Mouse (Mus musculus) CH12.LX (cell line): Measurements from ENCODE around the gene Vegfd. TPM values are rescaled to one million over a fixed set of nuclear protein-coding genes. Genes with fewer than 3 reads are reported as not detected.

Experiments
- DNase-seq: peaks from one replicate; pipeline ENCODE4 v3.0.0-alpha.2; 2013; ENCODE audit errors: extremely low read depth
- H3K27ac ChIP-seq: 2 replicates; pipeline ENCODE4 v1.5.1; 2012; ENCODE audit warnings: low read depth, mild to moderate bottlenecking, control low read depth, moderate library complexity; ENCODE audit not compliant: insufficient read depth
- H3K27me3 ChIP-seq: replicated peaks from 2 replicates; pipeline ENCODE3; 2012; ENCODE audit warnings: inconsistent platforms
- H3K36me3 ChIP-seq, 2 experiments: replicated peaks in 1 of 2; 2 replicates each; pipeline versions ENCODE3 to v1.6.1; 2012; ENCODE audit warnings: inconsistent platforms in 1 of 2, low read length in 1 of 2, mild to moderate bottlenecking in 1 of 2, mixed read lengths in 1 of 2, moderate library complexity in 1 of 2; ENCODE audit not compliant: control insufficient read depth in 1 of 2, insufficient read depth in 1 of 2
- H3K4me1 ChIP-seq, 2 experiments: 2 replicates each; pipeline ENCODE4 v1.6.1; 2012; ENCODE audit warnings: inconsistent platforms in 1 of 2, moderate library complexity in 1 of 2; ENCODE audit not compliant: insufficient read depth in 2 of 2, control insufficient read depth in 1 of 2
- H3K4me2 ChIP-seq: 2 replicates; pipeline ENCODE4 v1.6.1; 2012; ENCODE audit warnings: low read depth, mild to moderate bottlenecking, control low read depth; ENCODE audit not compliant: poor library complexity, insufficient read depth, severe bottlenecking
- H3K4me3 ChIP-seq, 3 experiments: fragments of 150-350 bp in 1 of 3; sonication (generic) in 1 of 3; replicated peaks in 1 of 3; 2 replicates each; pipeline versions ENCODE3 to v1.5.1; 2011 to 2012; ENCODE audit warnings: low read depth in 2 of 3, low read length in 2 of 3, mild to moderate bottlenecking in 2 of 3, moderate library complexity in 2 of 3, control low read depth in 1 of 3, improper control_type of control experiment in 1 of 3, inconsistent platforms in 1 of 3, mixed read lengths in 1 of 3; ENCODE audit not compliant: poor library complexity in 1 of 3
- H3K79me2 ChIP-seq: replicated peaks from 2 replicates; pipeline ENCODE4 v1.6.1; 2012; ENCODE audit warnings: mild to moderate bottlenecking, moderate library complexity; ENCODE audit not compliant: control insufficient read depth, poor library complexity, insufficient read depth, severe bottlenecking; ENCODE audit errors: extremely low read depth
- H3K9ac ChIP-seq: 2 replicates; pipeline ENCODE4 v1.6.1; 2012; ENCODE audit warnings: low read depth, mild to moderate bottlenecking, control low read depth, moderate library complexity; ENCODE audit not compliant: insufficient read depth
- H3K9me3 ChIP-seq: replicated peaks from 2 replicates; pipeline ENCODE3; 2012; ENCODE audit warnings: low read length, inconsistent platforms, mixed read lengths
- CHD1 ChIP-seq: IDR thresholded peaks from 2 replicates; pipeline ENCODE4 v1.6.1; 2012; ENCODE audit warnings: low read depth, low read length, improper control_type of control experiment, inconsistent platforms
- CTCF ChIP-seq, 2 experiments: IDR thresholded peaks in 1 of 2; conservative IDR thresholded peaks in 1 of 2; 2 replicates each; pipeline ENCODE4 v1.5.1; 2011 to 2012; ENCODE audit warnings: low read depth in 2 of 2, low read length in 2 of 2, improper control_type of control experiment in 1 of 2, inconsistent platforms in 1 of 2, mild to moderate bottlenecking in 1 of 2, moderate library complexity in 1 of 2
- JUND ChIP-seq: conservative IDR thresholded peaks from 2 replicates; pipeline ENCODE4 v1.6.1; 2011; ENCODE audit warnings: low read depth, low read length, improper control_type of control experiment
- RAD21 ChIP-seq: IDR thresholded peaks from 2 replicates; pipeline ENCODE4 v1.6.1; 2011; ENCODE audit warnings: low read depth, mild to moderate bottlenecking, low read length, improper control_type of control experiment, moderate library complexity
- dilution Hi-C: fragments of 300-500 bp; cut with MboI; formaldehyde crosslinking; loops from 2 replicates; pipeline ENCODE4 v1.14.3; 2020; ENCODE audit warnings: low sequenced_read_pairs; ENCODE audit not compliant: extremely low pct_unique_long_range_greater_than_20kb, extremely low pct_ligation_motif_present
- in situ Hi-C: fragments of 300-500 bp; cut with MboI; formaldehyde crosslinking; loops from 3 replicates; pipeline ENCODE4 v1.14.3; 2019; ENCODE audit warnings: low sequenced_read_pairs, low pct_ligation_motif_present, low pct_unique_long_range_greater_than_20kb, mixed read lengths
- polyA plus RNA-seq: library from polyadenylated mRNA; unstranded; fragments of >175 nt; gene quantifications from 2 replicates; pipeline ENCODE4 v1.2.1, GENCODE M21; 2012; ENCODE audit warnings: low read depth; ENCODE audit not compliant: insufficient read length
- total RNA-seq, 2 experiments: library from RNA; depleted of rRNA; stranded (reverse); fragments of 300-350 nt in 1 of 2; fragments of >200 nt in 1 of 2; gene quantifications; 2 replicates each; pipeline ENCODE4 v1.2.3; 2012 to 2014

Vegfd gene
- total and polyA plus RNA-seq, 3 experiments, result not detected

GRCm38 (mm10) chrX:164449201-164449600, 76.0 kb downstream of the Vegfd start:
- peak; percentile 49 for DNase-seq
- no peak overlapping the region for H3K4me2 ChIP-seq
- no peak overlapping the region for H3K27ac ChIP-seq
- H3K4me1 ChIP-seq, result no peaks in the 10 kb centered on the region
- H3K27me3 ChIP-seq, result no peaks in the 10 kb centered on the region
- dilution Hi-C loops, result no loop called here
- in situ Hi-C loops, result no loop called here
- H3K79me2 ChIP-seq, result no peaks in the 10 kb centered on the region
- TF ChIP-seq JUND, result no peak
- no peak for TF ChIP-seq CHD1
- peak in 1 of 2 experiments; percentile 56; a peak in 2 of 4 replicates for TF ChIP-seq CTCF (conservative IDR thresholded peaks at IDR 0.05 in 1 of 2, IDR thresholded peaks at IDR 0.05 in 1 of 2; ENCODE audit: low read depth in 2 of 2, low read length in 2 of 2)
- TF ChIP-seq RAD21, result peak; percentile 58
- no peak overlapping the region for H3K4me3 ChIP-seq
- no peak overlapping the region for H3K9ac ChIP-seq
- H3K9me3 ChIP-seq, result no peaks in the 10 kb centered on the region
- H3K36me3 ChIP-seq, result no peaks in the 10 kb centered on the region

Other genes starting within 250 kb of the Vegfd start
- 0.08 TPM in 1 of 2 replicates, not detected in the other for gene Ace2, start 234.0 kb upstream of the Vegfd start, total RNA-seq (2012; rRNA removed)
- not detected in 2 replicates for gene Ace2, start 234.0 kb upstream of the Vegfd start, total RNA-seq (2014; rRNA removed)
- gene Ace2, start 234.0 kb upstream of the Vegfd start, polyA plus RNA-seq, result not detected in 2 replicates
- gene Bmx, start 115.2 kb upstream of the Vegfd start, total RNA-seq (2012; rRNA removed), result not detected in 2 replicates
- gene Bmx, start 115.2 kb upstream of the Vegfd start, total RNA-seq (2014; rRNA removed), result 0.08 TPM in 1 of 2 replicates, not detected in the other
- not detected in 2 replicates for gene Bmx, start 115.2 kb upstream of the Vegfd start, polyA plus RNA-seq
- gene Pir, start 104.0 kb upstream of the Vegfd start, total RNA-seq (2012; rRNA removed), result not detected in 2 replicates
- not detected in 2 replicates for gene Pir, start 104.0 kb upstream of the Vegfd start, total RNA-seq (2014; rRNA removed)
- not detected in 2 replicates for gene Pir, start 104.0 kb upstream of the Vegfd start, polyA plus RNA-seq
- gene Piga, start 46.4 kb downstream of the Vegfd start, total RNA-seq (2012; rRNA removed), result 9.2 and 10.0 TPM in 2 replicates
- gene Piga, start 46.4 kb downstream of the Vegfd start, total RNA-seq (2014; rRNA removed), result 17.8 and 18.5 TPM in 2 replicates
- gene Piga, start 46.4 kb downstream of the Vegfd start, polyA plus RNA-seq, result 13.0 and 14.7 TPM in 2 replicates
- gene Asb11, start 63.6 kb downstream of the Vegfd start, total RNA-seq (2012; rRNA removed), result not detected in 2 replicates
- gene Asb11, start 63.6 kb downstream of the Vegfd start, total RNA-seq (2014; rRNA removed), result not detected in 2 replicates
- not detected in 2 replicates for gene Asb11, start 63.6 kb downstream of the Vegfd start, polyA plus RNA-seq
- gene Asb9, start 132.9 kb downstream of the Vegfd start, total RNA-seq (2012; rRNA removed), result not detected in 2 replicates
- not detected in 2 replicates for gene Asb9, start 132.9 kb downstream of the Vegfd start, total RNA-seq (2014; rRNA removed)
- not detected in 2 replicates for gene Asb9, start 132.9 kb downstream of the Vegfd start, polyA plus RNA-seq